Mouse (Mus musculus) heart, postnatal 0 days (tissue): ENCODE data around the gene Gnb3.

Experiments used
- CTCF ChIP-seq: IDR thresholded peaks from 2 replicates; pipeline ENCODE4 v1.5.1; 2016; ENCODE audit warnings: antibody characterized with exemption, control low read depth, low read depth
- EP300 ChIP-seq: IDR thresholded peaks from 2 replicates; pipeline ENCODE4 v1.6.1; 2016; ENCODE audit warnings: antibody characterized with exemption, low read depth

DNA sequence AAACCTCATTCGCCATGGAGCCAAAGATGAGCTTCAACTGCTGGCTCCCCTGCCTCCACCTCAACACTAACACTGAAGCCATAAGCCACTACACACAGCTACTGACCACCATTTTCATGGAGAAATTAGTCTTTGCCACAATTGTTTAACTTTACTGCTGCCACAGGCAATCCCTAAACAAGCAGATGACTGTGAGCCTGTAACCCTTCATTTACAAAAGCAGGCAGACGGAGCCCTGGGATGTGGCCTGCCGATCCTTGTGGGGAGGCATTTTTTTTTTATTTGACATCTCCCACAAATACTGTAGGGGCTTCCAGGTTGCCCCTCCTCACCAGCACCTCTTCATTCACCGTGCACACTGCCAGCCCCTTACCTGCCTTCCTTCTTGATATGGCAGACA is 23.5 kb downstream of the Gnb3 start:
- TF ChIP-seq CTCF (no peak), EP300 (no peak)
